Mouse (Mus musculus) megakaryocyte, embryonic 14.5 days (primary cell): ENCODE results near the gene Dus3l.

Experiments
- FLI1 ChIP-seq: IDR thresholded peaks from 2 replicates; pipeline ENCODE4 v1.6.1; 2012; ENCODE audit warnings: low read length, inconsistent platforms, mixed read lengths
- GATA1 ChIP-seq: IDR thresholded peaks from 3 replicates; pipeline ENCODE4 v1.6.1; 2012; ENCODE audit warnings: mixed read lengths, low read length, inconsistent platforms, borderline replicate concordance

DNA sequence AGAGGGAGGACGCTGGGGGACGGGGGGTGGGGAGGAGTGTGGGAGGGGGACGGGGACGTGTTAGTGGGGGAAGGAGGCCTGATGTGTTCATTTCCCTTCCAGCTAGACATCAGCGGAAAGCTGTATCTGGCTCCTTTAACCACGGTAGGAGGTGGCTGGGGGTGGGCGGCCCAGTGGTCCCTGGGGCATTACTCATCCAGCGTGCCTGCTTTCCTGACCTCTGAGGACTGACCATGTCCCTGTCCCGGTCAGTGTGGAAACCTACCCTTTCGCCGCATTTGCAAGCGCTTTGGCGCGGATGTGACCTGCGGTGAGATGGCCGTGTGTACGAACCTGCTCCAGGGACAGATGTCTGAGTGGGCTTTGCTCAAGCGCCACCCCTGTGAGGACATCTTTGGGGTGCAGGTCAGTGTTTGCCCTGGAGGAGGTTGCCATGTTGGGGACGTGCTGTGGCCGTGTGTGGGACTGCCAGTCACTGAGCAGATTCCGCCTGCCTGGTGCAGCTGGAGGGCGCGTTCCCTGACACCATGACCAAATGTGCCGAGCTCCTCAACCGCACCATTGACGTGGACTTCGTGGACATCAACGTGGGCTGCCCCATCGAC lies 3.1 kb downstream of the Dus3l start:
- no peak for TF ChIP-seq GATA1
- no peak for TF ChIP-seq FLI1
